Mouse (Mus musculus) heart, embryonic 14.5 days (tissue): Measurements from ENCODE around the gene Suds3. TPM values are rescaled to one million over a fixed set of nuclear protein-coding genes. Genes with fewer than 3 reads are reported as not detected.

ENCODE experiments used
- ATAC-seq: fragments of 200-750 bp; cut with Nextera tagmentation; 2 replicates; pipeline ENCODE4 v1.8.0; 2017; ENCODE audit warnings: low read depth, moderate TSS enrichment; ENCODE audit not compliant: insufficient number of reproducible peaks, insufficient read depth, low FRiP score
- H3K27ac ChIP-seq, 2 experiments: fragments of 200-500 bp in 1 of 2; fragments of 300-500 bp in 1 of 2; sonication (generic) in 1 of 2; replicated peaks in 1 of 2; 2 replicates each; pipeline ENCODE4 v1.5.1; 2012 to 2014; ENCODE audit warnings: low read depth in 2 of 2, low read length in 2 of 2, control low read depth in 1 of 2, mild to moderate bottlenecking in 1 of 2, mixed read lengths in 1 of 2; ENCODE audit not compliant: control insufficient read depth in 1 of 2, insufficient read depth in 1 of 2
- H3K27me3 ChIP-seq: fragments of 300-500 bp; sonication (generic); 2 replicates; pipeline ENCODE4 v1.6.1; 2014; ENCODE audit warnings: mild to moderate bottlenecking, low read length, control low read depth; ENCODE audit not compliant: control insufficient read depth, insufficient read depth
- H3K36me3 ChIP-seq: fragments of 300-500 bp; sonication (generic); 2 replicates; pipeline ENCODE4 v1.6.1; 2014; ENCODE audit warnings: mild to moderate bottlenecking, control low read depth, low read length, mixed read lengths; ENCODE audit not compliant: control insufficient read depth, insufficient read depth
- H3K4me1 ChIP-seq, 2 experiments: fragments of 200-500 bp in 1 of 2; fragments of 300-500 bp in 1 of 2; sonication (generic) in 1 of 2; 2 replicates each; pipeline ENCODE4 v1.6.1; 2012 to 2014; ENCODE audit warnings: low read length in 2 of 2, control low read depth in 1 of 2, mixed read lengths in 1 of 2; ENCODE audit not compliant: control insufficient read depth in 2 of 2, insufficient read depth in 2 of 2
- H3K4me2 ChIP-seq: fragments of 300-500 bp; sonication (generic); 2 replicates; pipeline ENCODE4 v1.6.1; 2014; ENCODE audit warnings: mild to moderate bottlenecking, low read length
- H3K4me3 ChIP-seq, 2 experiments: fragments of 200-500 bp in 1 of 2; fragments of 300-500 bp in 1 of 2; sonication (generic) in 1 of 2; 2 replicates each; pipeline ENCODE4 v1.5.1; 2012 to 2014; ENCODE audit warnings: low read length in 2 of 2, mild to moderate bottlenecking in 2 of 2, control low read depth in 1 of 2, low read depth in 1 of 2, moderate library complexity in 1 of 2; ENCODE audit not compliant: control insufficient read depth in 1 of 2, insufficient read depth in 1 of 2
- H3K9ac ChIP-seq: fragments of 300-500 bp; sonication (generic); 2 replicates; pipeline ENCODE4 v1.6.1; 2014; ENCODE audit warnings: mild to moderate bottlenecking, low read length
- H3K9me3 ChIP-seq: fragments of 300-500 bp; sonication (generic); 2 replicates; pipeline ENCODE4 v1.6.1; 2016; ENCODE audit warnings: low read length, control low read depth; ENCODE audit not compliant: control insufficient read depth
- WGBS: fragments of 180-500 bp; shearing (Covaris S2); extraction: QIAGEN DNeasy Blood & Tissue Kit; methylation state at CpG from one replicate; pipeline ENCODE4 v1.1.7; 2014; 5-methylcytosine and 5-hydroxymethylcytosine counted together
- polyA plus RNA-seq: library from polyadenylated mRNA; unstranded; fragments of >200 nt; fragmentation: Nextera tagmentation; extraction: Ambion mirVana; gene quantifications from 2 replicates; pipeline ENCODE4 v1.2.1, GENCODE M21; 2014

The Suds3 gene
- polyA plus RNA-seq, 1 experiment from 2014 or later: 32.6 TPM

DNA sequence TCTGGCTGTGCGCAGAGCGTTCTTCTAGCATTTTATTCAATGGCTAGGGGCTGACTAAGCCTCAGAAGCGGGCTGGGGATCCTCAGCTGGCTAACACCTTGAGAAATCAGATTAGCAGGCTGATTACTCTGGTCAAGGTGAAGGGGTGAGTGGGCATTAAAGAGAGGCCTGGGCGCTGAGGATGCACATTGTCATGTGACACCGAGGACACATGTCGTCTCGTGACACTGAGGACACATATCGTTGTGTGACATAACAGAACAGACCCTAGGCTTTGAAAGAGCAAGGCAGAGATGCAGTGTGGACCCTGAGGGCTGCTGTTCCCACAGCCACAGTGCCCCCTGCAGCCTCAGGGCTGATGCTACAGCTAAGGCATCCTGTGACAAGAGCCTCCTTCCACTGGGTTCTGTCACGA is 27.8 kb upstream of the Suds3 start:
- Histone ChIP-seq H3K36me3 (no peaks in the 10 kb centered on the region), H3K27ac (no peak overlapping the region), H3K4me3 (no peak overlapping the region), H3K9me3 (peaks cover 2% of the 10 kb centered on the region; the same call in 1 of the 2 replicates), H3K27me3 (no peaks in the 10 kb centered on the region), H3K4me2 (no peak overlapping the region), H3K4me1 (no peaks in the 10 kb centered on the region; a peak in 1 of 4 replicates), H3K9ac (no peak overlapping the region)
- 48% methylated on average over 9 of the region's 9 CpGs for WGBS
- ATAC-seq: no peak

DNA sequence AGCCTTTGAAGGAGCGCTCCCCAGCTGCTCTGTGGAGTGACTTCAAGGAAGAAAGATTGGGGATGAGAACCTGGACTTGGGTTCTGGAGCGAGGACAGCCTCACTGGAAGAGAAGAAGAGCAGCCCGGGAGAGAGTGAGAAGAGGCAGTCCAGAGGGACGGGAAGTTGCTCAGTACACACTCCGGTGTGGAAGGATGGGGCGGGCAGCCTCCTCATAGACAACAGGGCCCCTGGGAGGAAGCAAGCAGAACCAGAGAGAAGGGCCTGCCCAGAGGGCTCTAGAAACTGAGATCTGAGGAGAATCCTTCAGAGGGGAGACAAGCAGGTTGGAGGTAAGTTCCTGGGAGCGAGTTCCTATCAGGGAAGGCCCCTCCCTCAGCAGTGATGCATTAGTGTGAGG is 24.5 kb upstream of the Suds3 start:
- WGBS: 64% methylated on average over 7 of the region's 7 CpGs
- Histone ChIP-seq H3K9me3 (no peaks in the 10 kb centered on the region), H3K4me2 (no peak overlapping the region), H3K36me3 (no peaks in the 10 kb centered on the region), H3K27ac (no peak overlapping the region), H3K4me1 (peaks cover 13 to 20% of the 10 kb centered on the region in 2 experiments), H3K4me3 (no peak overlapping the region), H3K9ac (no peak overlapping the region), H3K27me3 (no peaks in the 10 kb centered on the region)
- ATAC-seq: no peak

DNA sequence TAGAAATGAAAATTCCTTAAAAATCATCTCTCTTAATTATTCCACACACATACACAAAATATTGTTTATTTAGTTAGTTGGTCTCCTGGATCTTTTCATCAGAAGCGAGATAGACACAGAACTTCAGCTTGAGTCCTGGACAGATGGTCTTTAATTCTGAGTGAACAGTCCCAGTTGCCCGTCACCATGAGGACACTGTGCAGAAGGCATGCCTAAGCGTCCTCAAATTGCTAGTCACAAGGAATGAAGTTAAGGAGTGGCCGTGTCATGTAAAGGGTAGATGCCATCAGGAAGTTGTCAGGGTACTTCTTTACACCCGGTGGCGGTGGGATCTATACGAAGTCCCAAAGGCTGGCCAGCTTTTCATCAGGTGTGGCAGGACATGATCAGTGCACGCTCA is 23.9 kb upstream of the Suds3 start:
- no peaks in the 10 kb centered on the region for H3K9me3 ChIP-seq
- 65% methylated on average over 8 of the region's 8 CpGs for WGBS
- no peaks in the 10 kb centered on the region for H3K36me3 ChIP-seq
- no peaks in the 10 kb centered on the region for H3K27me3 ChIP-seq
- H3K27ac ChIP-seq: no peak overlapping the region
- H3K4me3 ChIP-seq: no peak overlapping the region
- no peak overlapping the region for H3K4me2 ChIP-seq
- H3K9ac ChIP-seq: no peak overlapping the region
- no peak for ATAC-seq
- H3K4me1 ChIP-seq: peaks cover 16 to 26% of the 10 kb centered on the region in 2 experiments

DNA sequence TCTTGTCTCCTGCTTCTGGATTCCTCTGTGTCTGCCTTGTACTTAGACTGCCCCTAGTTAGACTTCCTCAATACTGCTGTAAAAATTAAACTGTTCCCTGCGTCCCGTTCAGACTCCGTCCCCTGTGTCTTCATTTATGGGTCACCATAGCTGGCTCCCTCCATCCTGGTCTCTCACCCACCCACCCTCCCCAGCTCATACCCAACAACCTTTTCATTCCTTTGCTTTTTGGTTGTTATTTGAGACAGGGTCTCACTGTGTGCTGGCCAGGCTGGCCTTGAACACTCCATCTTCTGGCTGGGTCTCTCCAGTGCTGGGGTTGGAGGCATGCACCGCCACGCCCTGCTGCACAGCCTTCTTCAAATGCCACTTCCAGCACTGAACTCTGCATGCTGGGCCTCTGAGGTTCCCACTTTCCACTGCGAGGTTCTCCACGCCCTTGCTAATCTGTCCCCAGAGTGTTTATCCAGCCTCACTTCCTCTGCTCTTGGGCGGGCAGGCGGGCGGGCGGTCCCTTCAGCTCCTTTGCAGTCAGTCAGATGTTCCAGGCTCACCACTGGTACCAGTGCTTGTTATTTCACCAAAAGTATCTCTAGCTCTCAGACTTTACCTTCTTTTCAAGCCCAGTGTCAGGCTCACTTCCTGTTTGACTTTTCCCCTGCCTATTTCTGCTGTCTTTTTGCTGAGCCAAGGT is 22.5 kb upstream of the Suds3 start:
- peak; percentile 45 for ATAC-seq

DNA sequence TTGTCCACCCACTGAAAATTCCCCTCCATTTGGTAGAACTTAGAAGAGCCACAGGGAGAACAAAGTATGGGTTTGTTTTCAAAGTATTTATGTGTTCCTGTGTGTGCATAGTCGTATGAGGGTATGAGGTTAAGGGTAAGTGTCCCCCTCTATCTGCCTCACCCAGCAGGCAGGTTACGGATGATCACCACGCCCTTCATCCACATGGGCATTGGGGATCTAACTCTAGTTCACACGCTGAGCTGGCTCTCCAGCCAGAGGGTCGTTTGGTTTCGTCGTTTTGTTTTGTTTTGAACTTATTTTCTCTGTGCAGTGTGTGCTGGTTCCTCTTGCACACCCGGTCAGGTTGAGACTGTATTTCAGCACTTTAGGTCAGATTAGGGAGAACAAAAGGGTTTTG is 21.7 kb upstream of the Suds3 start:
- no peak for ATAC-seq
- Histone ChIP-seq H3K9me3 (no peaks in the 10 kb centered on the region), H3K27ac (peak overlapping the region; percentile 35 to 53), H3K36me3 (no peaks in the 10 kb centered on the region), H3K4me2 (no peak overlapping the region), H3K4me1 (peaks cover 29 to 36% of the 10 kb centered on the region in 2 experiments), H3K27me3 (no peaks in the 10 kb centered on the region), H3K9ac (peak overlapping the region; percentile 8; the same call in 1 of the 2 replicates), H3K4me3 (no peak overlapping the region)
- 68% methylated on average over 8 of the region's 8 CpGs for WGBS

More for the DNA sequence above, 22.5 kb upstream of the Suds3 start:
- Histone ChIP-seq H3K9ac (no peak overlapping the region), H3K36me3 (no peaks in the 10 kb centered on the region), H3K9me3 (no peaks in the 10 kb centered on the region), H3K27ac (peak overlapping the region; percentile 36 to 53), H3K4me1 (peaks cover 29 to 36% of the 10 kb centered on the region in 2 experiments), H3K4me2 (no peak overlapping the region), H3K4me3 (no peak overlapping the region), H3K27me3 (no peaks in the 10 kb centered on the region)
- WGBS: 53% methylated on average over 11 of the region's 11 CpGs

DNA sequence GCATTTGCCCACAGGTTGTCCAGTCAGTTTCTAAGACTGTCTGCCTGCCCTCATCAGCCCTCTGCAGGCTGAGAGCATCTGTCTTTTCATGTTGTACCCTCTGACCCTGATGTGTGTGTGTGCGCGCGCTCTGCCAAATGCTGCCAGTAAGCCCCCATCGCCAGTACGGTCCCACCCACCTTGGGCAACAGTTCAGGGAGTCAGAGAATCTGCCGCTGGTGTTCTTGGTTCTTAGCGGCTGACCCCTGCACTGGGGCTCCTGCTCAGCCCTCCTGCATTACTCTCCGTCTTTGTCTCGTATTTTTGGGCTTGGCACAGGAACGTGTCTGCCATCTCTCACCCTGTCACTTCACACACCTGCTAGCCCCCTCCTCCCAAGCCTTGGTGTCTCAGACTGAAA is 21.1 kb upstream of the Suds3 start:
- H3K9ac ChIP-seq: no peak overlapping the region
- no peak overlapping the region for H3K4me2 ChIP-seq
- no peaks in the 10 kb centered on the region for H3K9me3 ChIP-seq
- H3K4me1 ChIP-seq: peaks cover 29 to 36% of the 10 kb centered on the region in 2 experiments
- H3K36me3 ChIP-seq: no peaks in the 10 kb centered on the region
- 58% methylated on average over 10 of the region's 10 CpGs for WGBS
- ATAC-seq: no peak
- H3K4me3 ChIP-seq: no peak overlapping the region
- H3K27me3 ChIP-seq: no peaks in the 10 kb centered on the region
- H3K27ac ChIP-seq: 0 out of 4 replicates have a peak overlapping the region, but pooled peaks of 1 of the 2 experiments have one; percentile 3

DNA sequence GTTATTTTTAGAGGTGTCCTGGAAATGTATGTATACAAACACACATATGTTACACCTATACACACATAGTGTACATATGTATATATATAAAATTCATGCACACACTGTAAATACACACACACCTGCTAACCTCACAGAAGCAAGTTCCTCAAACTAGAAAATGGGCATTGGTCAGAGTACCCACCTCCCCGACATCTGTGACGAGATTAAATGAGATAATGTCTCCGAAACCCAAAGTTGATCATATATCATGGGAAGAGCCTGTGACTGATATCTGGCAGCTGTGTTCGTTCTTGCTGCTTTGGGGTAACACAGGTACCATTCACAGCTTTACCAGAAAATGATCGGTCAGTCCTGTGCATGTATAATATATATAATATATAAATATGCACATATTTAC is 20.7 kb upstream of the Suds3 start:
- peaks cover 29 to 36% of the 10 kb centered on the region in 2 experiments for H3K4me1 ChIP-seq
- 78% methylated on average over 5 of the region's 5 CpGs for WGBS
- no peak overlapping the region for H3K4me2 ChIP-seq
- no peaks in the 10 kb centered on the region for H3K36me3 ChIP-seq
- H3K4me3 ChIP-seq: no peak overlapping the region
- H3K9me3 ChIP-seq: no peaks in the 10 kb centered on the region
- ATAC-seq: no peak
- H3K9ac ChIP-seq: no peak overlapping the region
- no peak overlapping the region for H3K27ac ChIP-seq
- no peaks in the 10 kb centered on the region for H3K27me3 ChIP-seq

DNA sequence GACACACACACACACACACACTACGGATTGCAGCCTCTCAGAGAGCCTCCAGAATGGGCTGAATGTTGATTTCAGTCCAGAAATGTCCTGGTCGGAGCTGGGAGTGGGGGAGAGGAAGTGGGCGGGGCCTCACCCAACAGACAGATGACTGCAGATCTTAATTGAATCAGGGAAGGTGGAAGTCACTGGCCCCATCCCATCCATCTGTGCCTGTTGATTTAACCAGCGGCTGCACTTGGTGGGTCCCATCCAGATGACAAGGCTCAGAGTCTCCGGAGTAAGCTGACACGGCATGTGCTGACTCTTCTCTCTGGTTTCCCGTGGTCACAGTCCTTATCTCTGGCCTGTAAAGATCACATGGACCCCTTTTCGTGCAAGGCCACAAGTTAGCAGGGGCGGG is 20.0 kb upstream of the Suds3 start:
- no peak overlapping the region for H3K9ac ChIP-seq
- WGBS: 1% methylated on average over 9 of the region's 9 CpGs
- peak overlapping the region; percentile 45 for H3K4me2 ChIP-seq
- peak overlapping the region; percentile 73 to 79 for H3K27ac ChIP-seq
- no peaks in the 10 kb centered on the region for H3K36me3 ChIP-seq
- H3K4me3 ChIP-seq: no peak overlapping the region
- peak; percentile 53 for ATAC-seq
- no peaks in the 10 kb centered on the region for H3K9me3 ChIP-seq
- peaks cover 29 to 36% of the 10 kb centered on the region in 2 experiments for H3K4me1 ChIP-seq
- H3K27me3 ChIP-seq: no peaks in the 10 kb centered on the region
